Mouse (Mus musculus) frontal cortex, postnatal 14 days (tissue): Measurements from ENCODE around the gene Atp8a2.
"Not testable (repeated sequence)": the region's sequence is repeated elsewhere in the genome, so short reads cannot be mapped to it uniquely, and the experiment has no call there.

ENCODE experiments used
- DNase-seq, 2 experiments: peaks; one replicate each; pipeline ENCODE4 v3.0.0; 2022; ENCODE audit warnings: low spot score in 2 of 2

Atp8a2 gene

GRCm38 (mm10) chr14:59783348-59784341, 413.3 kb downstream of the Atp8a2 start:
- no peak for DNase-seq

- no peak for DNase-seq
These were observed 416.6 kb downstream of the Atp8a2 start for GRCm38 (mm10) chr14:59780391-59780790.

GRCm38 (mm10) chr14:59762227-59762626, 434.8 kb downstream of the Atp8a2 start:
- no peak for DNase-seq

- no peak for DNase-seq
These were observed 437.0 kb downstream of the Atp8a2 start for GRCm38 (mm10) chr14:59759900-59760493.

GRCm38 (mm10) chr14:59759196-59759839, 437.7 kb downstream of the Atp8a2 start:
- DNase-seq, result no peak

- DNase-seq, result no peak
These were observed 444.6 kb downstream of the Atp8a2 start for GRCm38 (mm10) chr14:59752401-59752800.

DNA sequence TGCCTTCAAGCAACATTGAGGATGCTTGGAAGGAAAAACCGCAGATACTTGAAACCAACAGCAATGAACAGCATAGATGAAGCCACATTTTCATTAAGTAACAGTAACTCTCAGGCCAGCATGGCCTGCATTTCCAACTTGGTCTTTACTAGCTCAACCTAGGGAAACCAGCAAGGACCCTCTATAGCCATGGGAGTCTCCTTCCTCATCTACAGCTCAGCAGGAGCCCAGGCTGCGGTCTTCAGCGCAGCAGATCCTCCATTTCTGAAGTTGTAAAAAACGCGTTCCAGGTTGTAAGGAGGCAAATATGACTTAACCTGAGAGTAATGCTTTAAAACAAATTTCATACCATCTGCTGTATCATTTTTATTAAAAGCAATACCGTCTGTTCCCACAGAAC, 447.0 kb downstream of the Atp8a2 start:
- DNase-seq, result no peak

GRCm38 (mm10) chr14:59745676-59746075, 451.3 kb downstream of the Atp8a2 start:
- no peak for DNase-seq

GRCm38 (mm10) chr14:59741752-59742151, 455.2 kb downstream of the Atp8a2 start:
- DNase-seq, result no peak

GRCm38 (mm10) chr14:59739446-59739845, 457.5 kb downstream of the Atp8a2 start:
- no peak for DNase-seq

GRCm38 (mm10) chr14:59737734-59738294, 459.2 kb downstream of the Atp8a2 start:
- DNase-seq, result no peak

- peak in 1 of 2 experiments; percentile 52 for DNase-seq
These were observed 459.9 kb downstream of the Atp8a2 start for GRCm38 (mm10) chr14:59736861-59737700.

- no peak for DNase-seq
These were observed 467.0 kb downstream of the Atp8a2 start for GRCm38 (mm10) chr14:59730043-59730390.

DNA sequence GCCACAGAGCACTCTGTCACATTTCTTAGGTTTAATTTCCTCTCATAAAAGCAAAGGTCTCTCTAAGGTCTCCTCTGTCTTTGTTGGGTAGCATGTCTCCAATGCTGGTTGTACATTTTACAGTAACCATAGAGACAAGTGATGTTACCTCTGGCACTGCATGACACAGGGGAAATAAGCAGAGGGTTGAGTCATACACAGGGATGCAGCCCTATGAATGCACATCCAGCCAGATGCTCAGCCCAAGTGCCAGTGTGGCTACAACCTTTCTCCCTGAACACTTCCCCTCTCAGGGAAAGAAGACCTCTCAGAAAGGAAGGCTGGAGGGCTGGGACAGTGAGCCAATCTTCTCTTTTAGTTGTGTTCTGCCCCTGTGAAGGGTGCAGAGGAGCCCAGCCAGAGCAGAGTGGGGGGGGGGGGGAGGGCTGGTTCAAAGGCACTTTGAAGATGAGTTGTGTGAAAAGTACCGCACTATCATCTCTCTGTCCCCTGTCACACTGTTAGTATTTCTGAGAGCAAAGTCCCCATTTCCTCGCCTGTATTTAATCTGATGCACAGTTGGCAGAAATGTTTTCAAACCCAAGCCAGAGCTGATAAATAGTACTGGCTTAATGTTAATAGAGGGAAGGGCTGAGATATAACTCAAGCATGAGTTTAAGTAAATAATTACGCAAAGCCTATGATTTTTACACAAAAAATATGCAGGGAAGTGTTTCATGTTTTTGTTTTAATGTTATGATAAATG, 467.5 kb downstream of the Atp8a2 start:
- DNase-seq, result no peak

- no peak for DNase-seq
These were observed 470.0 kb downstream of the Atp8a2 start for GRCm38 (mm10) chr14:59727016-59727415.

DNA sequence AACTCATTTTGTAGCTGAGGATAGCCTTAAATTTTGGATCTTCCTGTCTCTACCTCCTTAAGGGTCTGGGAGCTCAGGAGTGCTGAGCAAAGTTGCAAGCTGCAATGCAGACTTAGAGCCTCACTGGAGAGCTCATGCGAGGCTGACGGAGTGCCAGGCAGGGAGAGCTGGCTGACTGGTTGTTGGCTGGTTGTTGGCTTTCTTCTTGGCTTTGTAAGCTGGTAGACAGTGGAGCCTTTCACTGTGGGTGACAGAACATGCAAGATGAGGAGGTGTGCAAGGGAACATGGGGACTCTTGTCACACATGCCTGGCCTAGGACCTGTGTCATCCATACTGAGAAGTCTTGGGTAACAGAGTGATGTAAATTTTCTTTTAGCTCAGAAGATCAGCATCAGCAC, 473.8 kb downstream of the Atp8a2 start:
- DNase-seq, result no peak

DNA sequence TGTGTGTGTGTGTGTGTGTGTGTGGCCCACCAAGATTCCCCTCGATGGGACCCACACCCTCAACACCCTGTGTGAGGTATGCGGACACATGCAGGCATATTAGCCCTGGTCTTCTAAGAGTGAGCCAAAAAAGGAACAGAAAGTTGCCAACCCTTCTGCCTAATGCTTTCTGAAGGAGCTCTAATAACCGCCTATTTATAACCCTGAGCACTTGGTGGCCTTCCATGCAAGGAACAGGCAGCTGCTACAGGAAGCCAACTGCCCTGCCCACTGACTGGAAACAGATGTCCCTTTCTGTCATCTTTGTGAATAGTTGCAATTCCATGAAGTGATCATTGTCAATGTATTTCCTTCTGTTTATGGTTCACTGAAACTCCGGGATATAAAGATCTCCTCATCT, 475.0 kb downstream of the Atp8a2 start:
- no peak for DNase-seq

DNA sequence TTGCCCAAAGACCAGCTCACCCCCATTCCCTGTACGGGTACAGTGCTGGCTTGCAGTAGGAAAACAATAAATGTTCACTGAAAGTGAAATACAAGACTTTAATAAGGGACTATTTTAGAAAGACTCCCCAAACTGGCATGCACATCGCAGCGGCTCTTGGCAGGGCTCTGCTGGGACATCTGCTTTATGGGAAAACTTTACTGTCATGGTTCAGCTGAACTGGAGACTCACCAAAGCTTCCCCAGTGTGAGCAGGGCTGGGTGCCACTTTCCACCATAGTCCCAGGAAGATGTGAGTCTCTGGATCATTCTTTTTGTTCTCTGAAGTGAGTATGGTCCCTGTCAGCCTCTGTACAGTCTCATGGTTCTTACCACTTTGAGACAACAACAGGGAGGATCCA, 475.6 kb downstream of the Atp8a2 start:
- DNase-seq, result no peak

DNA sequence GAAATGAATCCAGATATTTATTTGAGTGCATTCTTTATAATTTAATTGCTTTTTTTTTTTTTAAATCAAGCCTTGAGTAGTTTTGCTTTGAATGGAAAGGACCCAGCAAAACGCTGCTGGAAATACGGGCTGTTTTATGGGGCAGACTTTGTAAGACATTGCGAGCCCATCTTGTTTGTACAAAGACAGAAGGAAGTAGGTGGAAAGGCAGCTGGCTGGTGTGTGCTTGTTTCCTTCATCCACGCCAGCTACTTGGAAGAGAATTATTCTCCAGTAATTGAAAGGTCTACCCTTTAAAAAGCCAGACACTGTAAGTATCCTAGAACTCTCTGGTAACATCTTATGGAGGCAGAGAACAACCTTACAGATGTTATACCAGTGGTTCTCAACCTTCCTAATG, 476.6 kb downstream of the Atp8a2 start:
- DNase-seq, result no peak

DNA sequence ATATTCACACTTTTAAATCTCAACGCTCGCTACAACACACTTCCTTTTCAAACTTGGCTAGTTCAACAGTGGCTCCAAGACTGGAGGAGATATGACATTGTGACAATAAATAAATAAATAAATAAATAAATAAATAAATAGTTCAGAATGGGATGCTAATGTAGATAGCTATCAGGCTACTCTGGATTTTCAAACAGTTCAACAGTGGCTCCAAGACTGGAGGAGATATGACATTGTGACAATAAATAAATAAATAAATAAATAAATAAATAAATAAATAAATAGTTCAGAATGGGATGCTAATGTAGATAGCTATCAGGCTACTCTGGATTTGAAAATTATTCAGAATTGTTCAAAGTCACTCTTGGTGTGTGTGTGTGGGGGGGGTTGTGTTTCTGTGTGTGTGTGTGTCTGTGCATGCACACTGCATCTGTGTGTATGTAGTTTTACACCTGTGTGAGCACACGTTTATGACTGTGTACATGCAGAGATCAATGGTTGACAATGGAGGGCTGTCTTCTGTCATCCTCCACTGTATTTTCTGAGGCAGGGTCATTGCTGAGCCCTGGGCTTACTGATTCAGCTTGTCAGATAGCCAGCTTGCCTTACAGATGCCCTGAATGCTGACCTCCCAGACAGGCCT, 480.4 kb downstream of the Atp8a2 start:
- DNase-seq, result not testable (repeated sequence)
